In genomic region chr13:97927376-97928134, GRCm38 (mm10) we compare ENCODE assay signal across 10 mouse cellular contexts.
A peak's percentile ranks its signal among the peaks of the same experiment; 100 is the strongest.
DNase-seq lines count a peak whose midpoint lies in the region; ATAC-seq and TF ChIP-seq lines count a peak whose summit lies in the region.
"Had no signal": no experiment of that assay in that cellular context is flagged by ENCODE, and none has a peak within 500 bp of the region (broad histone marks: within the 10 kb centered on the region; RNA-seq: fewer than 3 reads in every experiment).

No protein-coding gene starts in this region.

- in situ Hi-C loops in Patski (cut with MboI; ENCODE audit: low pct_unique_long_range_greater_than_20kb) = no loop called here

- no peak overlapping the region for H3K4me3 ChIP-seq in hindbrain, embryonic 11.5 days (ENCODE audit: low read depth, low read length)
- H3K4me3 ChIP-seq in hindbrain, postnatal 0 days (ENCODE audit: low read length) = no peak overlapping the region
- H3K4me3 ChIP-seq in embryonic facial prominence, embryonic 15.5 days (replicated peaks) = no peak overlapping the region
- H3K4me3 ChIP-seq in myocyte = peak overlapping the region; percentile 4

- intact Hi-C loops in heart, postnatal 25 days (cut with DNase I) = no loop called here

- H3K4me1 ChIP-seq in hindbrain, embryonic 11.5 days (replicated peaks; ENCODE audit: control insufficient read depth, insufficient read depth, low read length) = 0 out of 2 replicates have a peak, but pooled peaks cover 2% of the 10 kb centered on the region
- H3K4me1 ChIP-seq in hindbrain, postnatal 0 days (ENCODE audit: insufficient read depth, low read length) = no peaks in the 10 kb centered on the region
- H3K4me1 ChIP-seq in embryonic facial prominence, embryonic 15.5 days = peaks cover 24% of the 10 kb centered on the region

- no peak for ATAC-seq in hindbrain, embryonic 11.5 days (ENCODE audit: low FRiP score)
- ATAC-seq in hindbrain, postnatal 0 days = no peak
- peak; percentile 69 for ATAC-seq in Patski
- no peak for ATAC-seq in embryonic facial prominence, embryonic 15.5 days (ENCODE audit: insufficient number of reproducible peaks, low FRiP score, low TSS enrichment, low read depth)

- H3K79me2 ChIP-seq in myocyte (ENCODE audit: control insufficient read depth, insufficient read depth) = no peaks in the 10 kb centered on the region

- no peak overlapping the region for H3ac ChIP-seq in myocyte (ENCODE audit: control insufficient read depth, insufficient read length)

- DNase-seq in hindbrain, embryonic 11.5 days (ENCODE audit: low spot score) = peak; percentile 44
- no peak for DNase-seq in hindbrain, postnatal 0 days (ENCODE audit: low spot score)
- peak; percentile 69 for DNase-seq in Patski (ENCODE audit: low read depth, low spot score)
- DNase-seq in retina, embryonic 14.5 days (ENCODE audit: low spot score) = no peak
- no peak for DNase-seq in heart, postnatal 25 days (ENCODE audit: low spot score)
- no peak for DNase-seq in right cerebral cortex, adult 18-20 months
- DNase-seq: cerebellum, adult 8-10 months had no signal

- no peaks in the 10 kb centered on the region for H3K9me3 ChIP-seq in hindbrain, embryonic 11.5 days (ENCODE audit: control insufficient read depth, low read length)
- H3K9me3 ChIP-seq in hindbrain, postnatal 0 days (ENCODE audit: low read length) = no peaks in the 10 kb centered on the region
- H3K9me3 ChIP-seq in embryonic facial prominence, embryonic 15.5 days (replicated peaks) = no peaks in the 10 kb centered on the region

- POLR2A ChIA-PET in Patski (lab: Charles Lee) = interaction anchor here (0.6 to 0.7 kb wide), 2 partner anchors 10 to 22 kb away, joined by 4 to 7 read pairs; no protein-coding TSS in a partner anchor

- no peak for TF ChIP-seq POLR2A in myocyte (IDR thresholded peaks at IDR 0.05; ENCODE audit: insufficient read length, low read depth)

- H3K27me3 ChIP-seq in hindbrain, embryonic 11.5 days (ENCODE audit: control insufficient read depth, insufficient read depth, low read length) = no peaks in the 10 kb centered on the region
- no peaks in the 10 kb centered on the region for H3K27me3 ChIP-seq in hindbrain, postnatal 0 days (ENCODE audit: insufficient read depth, low read length)
- H3K27me3 ChIP-seq in Patski (no peaks in the 10 kb centered on the region), myocyte (ENCODE audit: control insufficient read depth, insufficient read depth, insufficient read length) (no peaks in the 10 kb centered on the region)
- H3K27me3 ChIP-seq in embryonic facial prominence, embryonic 15.5 days = no peaks in the 10 kb centered on the region

- no peaks in the 10 kb centered on the region for H3K36me3 ChIP-seq in hindbrain, embryonic 11.5 days (ENCODE audit: control insufficient read depth, insufficient read depth, low read length)
- no peaks in the 10 kb centered on the region for H3K36me3 ChIP-seq in hindbrain, postnatal 0 days (ENCODE audit: insufficient read depth, low read length)
- H3K36me3 ChIP-seq in embryonic facial prominence, embryonic 15.5 days = no peaks in the 10 kb centered on the region
- H3K36me3 ChIP-seq in myocyte (ENCODE audit: control insufficient read depth, insufficient read depth) = no peaks in the 10 kb centered on the region

- WGBS in hindbrain, embryonic 11.5 days = 36% methylated on average over 14 of the region's 14 CpGs
- 47% methylated on average over 14 of the region's 14 CpGs for WGBS in hindbrain, postnatal 0 days
- 24% methylated on average over 14 of the region's 14 CpGs for WGBS in embryonic facial prominence, embryonic 15.5 days

- 0 out of 2 replicates have a peak overlapping the region, but pooled peaks have one; percentile 5 for H3K4me2 ChIP-seq in hindbrain, embryonic 11.5 days (replicated peaks; ENCODE audit: low read depth, low read length)
- no peak overlapping the region for H3K4me2 ChIP-seq in hindbrain, postnatal 0 days (ENCODE audit: low read depth, low read length)
- peak overlapping the region; percentile 25 for H3K4me2 ChIP-seq in embryonic facial prominence, embryonic 15.5 days (replicated peaks)
- peak overlapping the region; percentile 76 for H3K4me2 ChIP-seq in myocyte (ENCODE audit: low read depth)
- H3K4me2 ChIP-seq: hindbrain, embryonic 14.5 days had no signal

- no peak overlapping the region for H3K27ac ChIP-seq in hindbrain, embryonic 11.5 days (ENCODE audit: low read depth, low read length)
- H3K27ac ChIP-seq in hindbrain, postnatal 0 days = no peak overlapping the region
- H3K27ac ChIP-seq in embryonic facial prominence, embryonic 15.5 days (replicated peaks) = peak overlapping the region; percentile 23
- H3K27ac ChIP-seq: hindbrain, embryonic 14.5 days had no signal

- no peak for TF ChIP-seq CTCF in hindbrain, postnatal 0 days (IDR thresholded peaks at IDR 0.05; ENCODE audit: low read depth)
- TF ChIP-seq CTCF in Patski (IDR thresholded peaks at IDR 0.05) = no peak

- CTCF ChIA-PET in Patski (lab: Charles Lee) = interaction anchor here (0.8 to 2.9 kb wide), 3 partner anchors 11 to 687 kb away, joined by 3 to 19 read pairs (median 4); no protein-coding TSS in a partner anchor

- no peak overlapping the region for H3K9ac ChIP-seq in hindbrain, embryonic 11.5 days (ENCODE audit: low read depth, low read length)
- no peak overlapping the region for H3K9ac ChIP-seq in hindbrain, postnatal 0 days (replicated peaks; ENCODE audit: low read length)
- no peak overlapping the region for H3K9ac ChIP-seq in embryonic facial prominence, embryonic 15.5 days
- H3K9ac ChIP-seq: hindbrain, embryonic 14.5 days had no signal

TF ChIP-seq in myocyte, 11 proteins besides CTCF, POLR2A, EP300 and RAD21:
- peak in 2 of 3 experiments; percentile 14 to 40 for TF ChIP-seq MYOD1 (IDR thresholded peaks at IDR 0.05; ENCODE audit: control insufficient read depth in 1 of 3, insufficient read length in 2 of 3, low read depth in 2 of 3)
- no peak for TF ChIP-seq E2F4 (IDR thresholded peaks at IDR 0.05; ENCODE audit: insufficient read depth)
- no peak for TF ChIP-seq CEBPB (IDR thresholded peaks at IDR 0.05; ENCODE audit: insufficient read depth, poor library complexity, severe bottlenecking)
- TF ChIP-seq TCF12 (IDR thresholded peaks at IDR 0.05; ENCODE audit: insufficient read depth, poor library complexity, severe bottlenecking) = no peak
- TF ChIP-seq TCF3 (IDR thresholded peaks at IDR 0.05; ENCODE audit: insufficient read length, low read depth) = peak; percentile 19
- no peak for TF ChIP-seq USF1 (IDR thresholded peaks at IDR 0.05; ENCODE audit: low read depth)
- TF ChIP-seq MYOG (IDR thresholded peaks at IDR 0.05; ENCODE audit: control insufficient read depth in 1 of 3, insufficient read depth in 1 of 3, insufficient read length in 2 of 3, low read depth in 2 of 3) = no peak
- no peak for TF ChIP-seq REST (IDR thresholded peaks at IDR 0.05; ENCODE audit: insufficient read depth, insufficient read length)
TF ChIP-seq in myocyte: peak in this region for 2.

Comparison
In these comparisons a context has a peak if more than half of its experiments do, and no peak if none do; other contexts are left out.
1. DNase-seq: peak in hindbrain, embryonic 11.5 days (single experiment) and Patski (single experiment); none in hindbrain, postnatal 0 days (single experiment), retina, embryonic 14.5 days (single experiment), heart, postnatal 25 days (single experiment) and right cerebral cortex, adult 18-20 months (single experiment).